Mouse (Mus musculus): ENCODE results near the gene Polm.

Gene Polm

DNA sequence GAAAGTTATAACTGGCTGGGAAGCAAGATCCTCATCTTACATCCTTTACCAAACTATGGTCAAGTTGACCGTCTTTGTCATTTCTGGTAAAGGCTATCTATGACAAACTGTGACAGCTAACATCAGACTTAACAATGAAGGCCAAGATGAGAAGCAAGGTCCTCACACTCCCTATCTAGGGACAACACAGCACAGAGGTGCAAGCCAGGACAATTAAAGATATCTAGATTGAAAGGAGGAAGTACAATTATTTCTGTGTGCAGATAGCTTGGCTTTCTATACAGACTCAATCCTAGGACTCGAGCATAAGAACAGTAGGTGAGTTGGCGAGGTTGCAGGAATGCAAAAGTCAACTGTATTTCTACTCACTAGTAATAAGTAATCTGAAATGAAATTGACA is 32.1 kb downstream of the Polm start:
- no peak for DNase-seq (ENCODE audit: extremely low spot score, low read depth, low spot score)

DNA sequence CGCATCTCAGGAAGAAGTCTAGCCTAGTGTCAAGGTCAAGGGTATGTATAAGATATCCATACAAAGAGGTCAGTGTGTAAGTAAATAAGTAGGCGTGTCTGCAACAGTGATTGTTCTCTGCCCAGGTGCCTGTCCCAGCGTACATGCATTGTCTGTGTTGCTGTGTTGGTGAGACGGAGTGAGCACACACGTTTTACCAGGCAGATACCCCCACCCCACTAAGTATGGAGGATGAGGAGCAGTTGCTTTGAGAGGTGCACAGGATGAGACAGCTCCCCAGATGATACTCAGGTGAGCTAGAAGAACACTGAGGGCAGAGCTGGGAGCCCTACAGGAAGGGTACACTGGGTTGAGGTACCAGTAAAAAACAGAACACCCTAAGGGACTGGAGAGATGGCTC is 33.6 kb downstream of the Polm start:
- DNase-seq (ENCODE audit: extremely low spot score, low read depth, low spot score): no peak

DNA sequence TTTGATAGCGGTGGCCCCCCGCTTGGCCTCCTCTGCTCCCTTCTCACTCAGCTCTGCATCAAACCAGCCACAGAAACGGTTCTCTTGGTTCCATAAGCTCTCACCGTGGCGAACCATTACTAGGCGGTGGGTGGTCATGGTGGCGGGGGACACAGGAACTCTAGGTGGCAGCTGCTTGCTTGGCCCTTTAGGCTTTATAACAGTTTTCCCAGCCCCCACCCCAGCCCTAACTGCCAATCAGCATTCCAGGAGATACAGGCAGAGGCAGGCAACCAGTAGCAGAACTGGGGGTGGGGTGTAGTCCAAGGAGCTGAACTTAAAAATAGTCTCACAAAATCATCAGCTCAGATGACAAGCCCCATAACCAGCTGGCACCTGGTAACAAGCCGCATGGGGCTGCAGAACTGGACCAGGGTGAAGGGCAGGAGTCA is 34.2 kb downstream of the Polm start, which contains the start of gene Pgam2:
Gene Pgam2, minus strand, starts transcription at position 183 of the 431 bp plus-strand sequence.
- DNase-seq (ENCODE audit: extremely low spot score, low read depth, low spot score): no peak

DNA sequence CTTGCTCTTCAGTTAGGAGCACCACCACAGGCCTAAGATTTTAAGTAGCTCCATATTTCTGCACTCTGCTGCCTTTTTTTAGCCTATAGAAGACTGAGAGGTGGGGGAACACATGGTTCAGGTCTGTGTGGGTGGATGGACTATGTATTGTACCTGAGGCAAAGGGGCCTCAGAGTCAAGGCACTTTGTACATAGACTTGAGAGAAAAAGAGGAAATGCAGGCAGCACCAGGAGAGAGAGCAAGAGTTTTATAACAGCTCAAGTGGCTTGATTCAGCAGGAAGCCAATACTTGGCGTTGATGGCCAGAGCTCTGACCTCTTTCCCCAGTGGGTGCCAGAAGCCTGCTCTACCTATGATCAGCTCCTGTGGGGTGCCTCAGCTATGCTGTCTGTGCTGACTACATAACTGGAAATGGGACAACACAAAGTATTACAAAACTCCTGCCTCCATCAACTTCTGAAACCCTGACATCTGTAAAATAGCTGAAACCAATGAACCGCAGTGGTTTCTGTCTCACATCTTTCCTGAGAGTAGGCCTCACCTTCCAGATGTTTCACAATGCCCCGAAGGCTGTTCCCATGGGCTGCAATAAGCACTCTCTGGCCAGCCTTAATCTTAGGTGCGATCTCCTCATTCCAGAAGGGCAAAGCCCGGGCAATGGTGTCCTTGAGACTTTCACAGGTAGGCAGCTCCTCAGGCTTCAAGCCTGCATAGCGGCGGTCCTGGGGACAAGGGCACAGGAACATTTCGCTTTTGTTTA is 35.2 kb downstream of the Polm start:
- DNase-seq (ENCODE audit: extremely low spot score, low read depth, low spot score): no peak

DNA sequence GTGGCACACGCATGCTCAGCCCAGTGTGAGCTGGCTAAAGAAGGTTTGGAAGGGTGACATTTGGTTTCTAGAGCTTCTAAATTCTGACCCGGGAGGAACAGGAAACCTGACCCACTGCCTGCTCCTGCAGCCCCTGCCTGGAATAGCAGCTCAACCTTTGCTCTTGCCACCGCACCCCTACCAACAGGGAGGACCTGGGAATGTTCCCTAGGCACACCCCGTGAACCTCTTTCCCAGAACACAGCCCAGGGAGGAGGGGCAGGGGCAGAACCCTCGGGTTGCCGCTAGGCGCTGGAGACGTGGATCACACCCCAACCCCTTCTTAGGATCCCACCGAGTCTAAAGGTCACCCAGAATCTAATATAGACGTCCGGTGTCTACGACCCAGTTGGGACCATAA is 35.8 kb downstream of the Polm start:
- DNase-seq (ENCODE audit: extremely low spot score, low read depth, low spot score): no peak

DNA sequence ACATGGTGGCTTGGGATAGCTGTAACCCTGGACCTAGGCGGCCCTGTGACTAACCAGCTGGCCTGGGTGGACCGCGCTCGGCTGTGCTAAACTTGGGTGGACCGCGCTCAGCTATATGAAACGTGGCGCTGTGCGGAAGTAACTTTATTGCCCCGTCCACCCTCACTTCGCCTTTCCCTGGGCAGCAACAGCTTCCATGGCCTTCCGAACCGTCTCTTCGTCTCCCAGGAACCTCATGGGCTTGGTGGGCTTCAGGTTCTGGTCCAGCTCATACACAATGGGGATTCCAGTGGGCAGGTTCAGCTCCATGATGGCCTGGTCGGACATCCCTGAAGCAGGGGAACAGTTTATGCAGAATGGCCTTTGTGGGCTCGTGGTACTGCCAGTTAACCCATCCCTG is 36.3 kb downstream of the Polm start:
- DNase-seq (ENCODE audit: extremely low spot score, low read depth, low spot score): no peak

DNA sequence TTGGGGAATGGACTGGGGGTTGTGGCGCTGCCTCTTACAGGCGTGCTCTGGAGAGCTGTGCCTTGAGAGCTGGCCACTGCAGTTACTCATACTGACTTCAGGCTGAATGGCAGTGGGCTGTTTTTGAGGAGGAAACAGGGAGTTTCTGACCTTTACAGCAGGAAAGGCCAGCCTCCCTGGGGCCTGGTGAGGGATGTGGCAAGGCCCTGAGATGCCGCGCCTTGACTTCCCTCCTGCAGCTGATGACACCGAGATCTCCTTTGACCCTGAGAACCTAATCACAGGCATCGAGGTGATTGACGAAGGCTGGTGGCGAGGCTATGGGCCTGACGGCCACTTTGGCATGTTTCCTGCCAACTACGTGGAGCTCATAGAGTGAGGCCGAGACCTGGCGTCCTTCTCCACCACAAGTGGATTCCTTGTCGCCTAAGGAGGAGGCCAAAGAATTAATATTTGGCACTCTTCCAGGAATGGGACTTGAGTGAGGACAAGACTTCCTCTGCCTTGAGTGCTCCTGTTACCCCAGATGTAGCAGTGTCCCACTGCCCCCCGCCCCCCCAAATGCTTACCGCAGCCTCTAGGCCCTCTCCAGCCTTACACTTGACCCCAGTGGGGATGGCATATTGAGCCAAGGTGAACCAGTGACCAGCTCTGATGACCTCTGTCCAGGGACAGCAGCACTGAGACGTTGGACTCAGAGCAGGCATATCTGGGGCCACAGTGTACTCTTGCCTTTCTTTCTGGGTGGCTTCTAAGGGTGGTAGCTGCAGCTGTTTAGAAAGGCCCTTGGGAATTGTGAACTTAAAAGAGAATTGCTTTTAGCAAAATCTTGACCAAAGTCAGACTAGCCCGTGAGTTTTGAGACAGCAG is 38.0 kb downstream of the Polm start:
- no peak for DNase-seq (ENCODE audit: extremely low spot score, low read depth, low spot score)

DNA sequence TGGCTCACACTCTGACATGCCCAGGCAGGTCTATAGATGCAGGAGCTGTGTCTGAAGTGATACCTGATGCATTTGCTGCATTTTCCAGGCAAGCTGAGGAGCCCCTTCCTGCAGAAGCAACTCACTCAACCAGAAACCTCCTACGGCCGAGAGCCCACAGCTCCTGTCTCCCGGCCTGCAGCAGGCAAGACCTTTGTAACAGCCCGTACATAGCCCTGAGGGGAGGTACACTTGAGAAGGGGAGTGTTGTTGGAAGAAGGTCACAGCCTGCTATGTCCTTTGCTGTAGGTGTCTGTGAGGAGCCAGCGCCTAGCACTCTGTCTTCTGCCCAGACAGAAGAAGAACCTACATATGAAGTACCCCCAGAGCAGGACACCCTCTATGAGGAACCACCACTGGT is 39.9 kb downstream of the Polm start:
- DNase-seq (ENCODE audit: extremely low spot score, low read depth, low spot score): no peak

DNA sequence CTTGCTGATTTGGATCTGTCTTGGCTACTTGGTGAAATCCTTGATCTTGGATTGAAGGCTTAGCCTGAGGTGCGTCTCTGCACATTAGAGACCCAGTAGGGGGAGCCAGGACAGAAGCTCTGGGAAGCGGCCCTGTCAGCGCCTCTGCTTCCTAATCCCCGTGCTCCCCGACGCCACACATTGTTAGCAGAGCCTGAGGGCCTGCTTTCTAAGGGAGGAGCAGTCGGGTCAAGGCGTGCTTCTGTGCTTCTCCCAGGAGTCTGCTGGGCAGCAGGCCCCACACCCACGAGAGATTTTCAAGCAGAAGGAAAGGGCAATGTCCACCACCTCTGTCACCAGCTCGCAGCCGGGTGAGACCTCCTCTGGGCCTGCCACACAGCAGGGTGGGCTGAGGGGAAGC is 40.4 kb downstream of the Polm start:
- no peak for DNase-seq (ENCODE audit: extremely low spot score, low read depth, low spot score)

DNA sequence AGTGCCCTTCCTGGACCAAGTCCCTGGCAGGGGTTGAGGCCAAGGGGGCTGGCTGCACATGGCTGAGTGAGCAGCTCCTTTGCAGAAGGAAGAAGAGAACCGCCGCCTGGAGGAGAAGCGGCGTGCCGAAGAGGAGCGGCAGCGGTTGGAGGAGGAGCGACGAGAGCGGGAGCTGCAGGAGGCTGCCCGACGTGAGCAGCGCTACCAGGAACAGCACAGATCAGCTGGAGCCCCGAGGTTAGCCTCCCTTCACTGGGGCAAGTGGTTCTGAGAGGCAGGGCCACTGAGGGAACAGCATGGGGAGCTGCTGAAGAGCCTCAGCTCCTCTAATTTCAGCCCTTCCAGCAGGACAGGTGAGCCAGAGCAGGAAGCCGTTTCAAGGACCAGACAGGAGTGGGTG is 40.9 kb downstream of the Polm start:
- DNase-seq (ENCODE audit: extremely low spot score, low read depth, low spot score): no peak

DNA sequence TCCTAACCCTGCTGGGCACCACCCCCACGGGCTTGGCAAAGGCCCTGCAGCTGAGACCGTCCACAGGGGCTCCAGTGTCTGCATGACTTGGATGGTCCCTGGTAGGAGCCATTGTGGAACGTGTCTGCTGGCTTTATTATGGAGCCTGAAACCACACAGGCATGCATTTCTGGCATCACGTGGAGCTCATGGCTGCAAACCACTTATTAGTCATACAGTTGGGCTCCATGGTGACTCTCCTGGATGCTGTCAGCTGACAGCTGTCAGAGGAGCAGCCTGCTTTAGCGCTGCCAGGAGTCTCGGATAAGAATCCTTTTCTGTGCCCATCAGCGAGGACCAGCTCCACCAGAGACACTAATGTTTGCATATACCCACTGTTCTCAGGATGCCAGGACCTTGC is 42.1 kb downstream of the Polm start:
- no peak for DNase-seq (ENCODE audit: extremely low spot score, low read depth, low spot score)

DNA sequence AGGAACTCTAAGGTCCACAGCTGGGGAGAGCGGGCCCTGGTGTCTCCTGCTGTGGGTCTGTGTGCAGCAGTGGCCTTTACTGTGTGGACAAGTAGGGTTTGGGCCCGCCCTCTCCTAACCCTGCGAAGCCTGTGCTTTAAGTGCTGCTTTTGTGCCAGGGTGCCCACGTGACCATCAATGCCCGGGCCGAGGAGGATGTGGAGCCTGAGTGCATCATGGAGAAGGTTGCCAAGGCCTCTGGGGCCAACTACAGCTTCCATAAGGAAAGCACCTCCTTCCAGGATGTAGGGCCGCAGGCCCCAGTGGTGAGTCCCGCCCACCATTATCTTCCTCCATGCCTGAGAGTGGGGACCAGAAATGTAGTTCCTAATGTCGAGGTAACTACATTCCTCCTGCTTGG is 42.5 kb downstream of the Polm start:
- no peak for DNase-seq (ENCODE audit: extremely low spot score, low read depth, low spot score)

DNA sequence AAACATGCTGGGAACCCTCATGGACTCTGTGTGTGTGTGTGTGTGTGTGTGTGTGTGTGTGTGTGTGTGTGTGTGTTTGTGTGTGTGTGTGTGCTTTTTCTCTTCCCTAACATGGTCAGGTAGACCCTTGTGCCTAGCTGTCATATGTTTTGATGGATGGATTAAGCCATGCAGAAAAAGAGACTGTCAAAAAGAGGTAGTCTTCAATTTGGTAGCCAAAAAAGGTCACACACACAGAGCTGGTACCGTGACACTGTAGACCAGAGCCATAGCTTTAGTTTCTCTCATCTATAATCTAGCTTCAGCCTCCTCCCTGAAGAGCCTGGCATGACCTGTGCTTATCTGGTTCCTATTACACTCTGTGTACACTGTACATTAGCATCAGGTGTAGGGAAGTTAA is 47.4 kb downstream of the Polm start:
- DNase-seq (ENCODE audit: extremely low spot score, low read depth, low spot score): no peak

DNA sequence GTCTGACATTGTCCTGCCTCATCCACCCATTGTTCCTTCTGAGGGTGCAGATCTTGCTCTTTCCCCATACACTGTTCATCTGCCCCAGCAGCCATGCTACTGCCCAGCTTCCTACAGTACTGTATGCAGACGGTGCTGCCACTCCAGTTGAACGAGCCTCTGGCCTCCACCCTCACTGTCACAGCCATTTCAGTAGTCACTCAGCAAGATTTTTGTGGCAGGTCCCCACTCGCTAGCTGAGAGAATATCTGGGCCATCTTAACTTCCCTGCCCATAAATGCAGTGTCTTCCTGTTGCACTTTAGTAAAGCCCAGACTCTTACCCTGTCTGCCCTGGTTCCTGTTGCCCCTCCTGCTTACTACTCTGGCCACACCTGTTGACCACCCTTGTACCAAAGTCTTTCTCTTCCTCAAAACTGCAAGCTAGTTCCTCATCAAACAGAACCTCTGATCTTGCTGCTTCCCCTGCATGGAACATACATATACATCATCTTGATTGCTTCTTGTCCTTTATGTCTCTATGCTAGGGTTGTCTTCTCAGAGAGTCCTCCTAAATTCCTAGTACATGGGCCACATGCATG is 48.0 kb downstream of the Polm start:
- no peak for DNase-seq (ENCODE audit: extremely low spot score, low read depth, low spot score)

DNA sequence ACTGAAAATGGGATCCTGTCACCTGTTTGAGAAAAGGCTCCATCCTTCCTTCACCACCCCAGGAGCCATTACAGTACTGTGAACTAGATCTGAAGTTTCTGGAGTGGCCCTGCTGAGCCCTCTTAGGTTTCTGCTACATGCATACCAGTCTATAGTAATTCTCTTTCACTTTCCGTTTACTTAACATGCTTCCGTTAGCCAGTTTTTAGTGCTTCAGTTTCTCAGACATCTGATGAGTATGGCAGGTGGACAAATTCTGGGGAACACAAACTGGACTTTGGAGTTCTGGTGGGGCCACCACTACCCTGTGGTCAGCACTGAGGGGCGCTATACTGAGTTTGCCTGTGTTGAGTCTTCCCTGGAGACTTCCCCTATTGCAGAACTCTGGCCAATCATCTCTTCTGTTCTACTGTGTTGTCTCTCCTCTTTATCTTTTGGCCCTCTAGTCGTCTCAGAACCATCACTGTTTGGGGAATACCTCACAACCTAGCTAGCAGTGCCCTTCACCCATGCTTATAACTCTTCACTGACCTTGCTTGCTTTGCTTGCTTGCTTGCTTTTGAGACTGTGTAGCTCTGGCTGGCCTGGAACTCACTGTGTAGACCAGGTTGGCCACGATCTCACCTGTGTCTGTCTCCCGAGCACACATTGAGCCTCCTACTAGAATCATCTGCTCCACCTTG is 48.6 kb downstream of the Polm start:
- no peak for DNase-seq (ENCODE audit: extremely low spot score, low read depth, low spot score)

DNA sequence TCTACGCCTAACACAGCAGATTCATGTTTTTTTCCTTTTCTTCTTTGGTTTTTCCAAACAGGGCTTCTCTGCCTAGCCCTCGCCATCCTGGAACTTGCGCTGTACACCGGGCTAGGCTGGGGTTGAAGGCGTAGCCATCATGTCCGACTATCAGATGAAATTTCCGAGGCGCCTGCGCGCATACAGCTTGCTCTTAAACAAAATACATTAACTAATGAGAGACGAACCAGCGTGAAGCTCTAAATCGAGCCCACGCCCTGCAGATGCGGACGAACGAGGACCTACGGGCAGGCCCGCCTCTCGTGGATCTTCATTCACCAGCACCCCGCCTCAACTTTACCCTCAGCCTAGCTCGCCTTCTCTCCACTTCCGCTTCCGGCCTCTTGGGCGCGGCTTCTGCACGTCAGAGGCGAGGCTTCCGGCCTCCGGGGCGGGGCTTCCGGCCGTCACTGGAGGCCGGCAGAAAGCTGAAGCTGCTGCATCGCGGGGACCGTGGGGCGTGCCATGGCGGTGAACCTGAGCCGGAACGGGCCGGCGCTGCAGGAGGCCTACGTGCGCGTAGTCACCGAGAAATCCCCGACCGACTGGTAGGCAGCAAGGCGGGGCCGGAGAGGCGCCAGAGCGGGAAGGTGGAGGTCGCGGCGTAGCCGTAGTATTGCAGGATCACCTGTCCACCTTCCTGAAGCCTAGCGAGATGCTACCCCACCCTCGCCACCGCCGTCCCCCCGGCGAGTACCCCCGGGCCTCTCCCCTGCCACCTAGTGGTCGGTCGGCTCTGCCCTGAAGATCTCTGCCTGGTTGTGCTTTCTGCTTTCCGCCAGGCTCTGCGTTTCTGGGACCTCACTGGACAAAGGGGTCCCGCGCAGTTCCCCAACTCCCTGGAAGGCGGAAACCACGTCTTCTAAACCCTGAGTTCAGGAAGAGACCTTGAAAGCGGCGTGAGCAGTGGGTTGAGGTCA is 49.5 kb downstream of the Polm start, which contains the start of gene Dbnl:
Gene Dbnl, plus strand, starts transcription at position 433 of the 959 bp plus-strand sequence.
- peak; percentile 58 for DNase-seq (ENCODE audit: extremely low spot score, low read depth, low spot score)

DNA sequence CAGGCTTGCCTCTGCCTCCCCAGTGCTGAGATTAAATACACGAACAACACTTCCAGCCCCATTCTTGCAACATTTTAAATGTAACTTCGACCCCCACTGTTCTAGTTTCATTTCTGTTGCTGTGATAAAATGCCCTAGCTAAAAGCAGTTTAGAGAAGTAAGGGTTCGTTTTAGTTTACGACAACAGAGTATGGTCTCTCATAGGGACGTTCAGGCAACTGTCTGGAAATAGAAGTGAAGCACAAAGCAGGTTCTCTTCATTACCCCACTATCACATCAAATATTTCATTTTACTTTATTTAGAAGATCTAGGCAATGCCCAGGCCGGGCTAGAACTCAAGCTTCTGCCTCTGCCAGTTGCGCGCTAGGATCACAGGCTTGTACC is 50.2 kb downstream of the Polm start:
- DNase-seq (ENCODE audit: extremely low spot score, low read depth, low spot score): no peak

DNA sequence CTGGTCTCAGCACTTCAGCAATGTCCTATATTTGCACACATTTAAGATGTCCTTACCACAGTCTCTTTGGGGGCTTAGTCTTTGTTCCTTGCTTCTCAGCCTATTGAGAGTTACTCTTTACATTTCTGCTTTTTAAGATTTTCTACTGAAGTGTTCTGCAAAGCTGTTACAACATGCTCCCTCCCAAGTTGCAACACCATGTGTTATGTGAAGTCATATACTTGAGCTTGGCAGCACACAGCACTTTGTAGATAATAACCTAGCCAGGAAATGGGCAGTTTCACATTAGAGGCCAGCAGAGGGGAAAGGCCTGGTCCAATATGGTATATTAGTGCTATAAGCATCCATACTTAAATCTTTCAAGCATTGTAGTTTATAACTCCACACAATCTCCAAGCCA is 52.1 kb downstream of the Polm start:
- no peak for DNase-seq (ENCODE audit: extremely low spot score, low read depth, low spot score)

DNA sequence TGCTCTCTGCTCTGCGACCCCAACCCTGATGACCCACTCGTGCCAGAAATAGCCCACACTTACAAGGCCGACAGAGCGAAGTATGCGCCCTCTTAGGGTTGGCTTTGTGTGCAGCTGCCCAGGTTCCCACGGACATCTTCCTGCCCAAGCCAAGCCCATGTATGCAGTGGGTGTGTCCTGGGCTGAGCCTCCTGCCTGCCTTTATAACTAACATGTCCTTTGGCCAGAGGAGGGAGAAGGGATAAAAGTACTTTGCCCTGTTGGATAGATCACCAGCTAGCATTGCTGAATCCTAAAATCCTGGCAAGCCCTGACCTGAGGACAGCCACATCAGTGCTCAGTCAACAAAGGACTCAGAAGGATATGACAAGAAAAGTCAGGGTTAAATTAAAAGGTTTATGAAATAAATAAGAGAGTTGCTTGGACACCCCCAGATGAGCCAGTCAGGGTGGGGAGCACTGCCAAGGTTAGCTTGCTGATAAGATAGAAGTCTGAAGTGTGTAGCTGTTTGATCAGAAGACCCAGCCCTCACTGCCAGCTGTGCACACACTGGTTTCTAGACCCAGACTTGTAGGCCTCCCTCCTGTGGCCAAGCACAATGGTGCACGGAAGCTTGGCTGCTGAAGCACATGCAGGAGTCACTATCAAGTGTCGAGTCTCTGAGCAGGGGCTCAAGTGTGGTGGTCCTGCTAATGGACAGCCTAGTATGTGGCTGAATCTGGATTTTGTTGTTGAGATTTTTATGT is 55.4 kb downstream of the Polm start:
- no peak for DNase-seq (ENCODE audit: extremely low spot score, low read depth, low spot score)

Data from hindlimb bud, embryonic 11.5 days (tissue).